Mouse (Mus musculus) limb, embryonic 13.5 days (tissue): ENCODE data around the gene Hmgcr. TPM values are rescaled to one million over a fixed set of nuclear protein-coding genes. Genes with fewer than 3 reads are reported as not detected.

Experiments used
- polyA plus RNA-seq: library from polyadenylated mRNA; unstranded; fragments of >200 nt; fragmentation: Nextera tagmentation; extraction: Ambion mirVana; gene quantifications from 2 replicates; pipeline ENCODE4 v1.2.1, GENCODE M21; 2015

Gene Hmgcr
- polyA plus RNA-seq, 1 experiment from 2014 or later = 72.6 TPM

Other genes with a start within 250 kb of the Hmgcr start
- gene Ankdd1b, start 199.7 kb downstream of the Hmgcr start, polyA plus RNA-seq = 0.46 TPM in 1 of 2 replicates, not detected in the other
- not detected in 2 replicates for gene Gm17622, start 180.2 kb downstream of the Hmgcr start, polyA plus RNA-seq
- 10.5 and 11.6 TPM in 2 replicates for gene Polk, start 128.4 kb downstream of the Hmgcr start, polyA plus RNA-seq
- gene Col4a3bp, start 128.3 kb downstream of the Hmgcr start, polyA plus RNA-seq = 9.9 and 10.2 TPM in 2 replicates
- not detected in 2 replicates for gene Ankrd31, start 77.3 kb upstream of the Hmgcr start, polyA plus RNA-seq